Mouse (Mus musculus) hindbrain, embryonic 13.5 days (tissue): ENCODE data around the gene Defb25. TPM values are rescaled to one million over a fixed set of nuclear protein-coding genes. Genes with fewer than 3 reads are reported as not detected.
"Not testable (repeated sequence)": the region's sequence is repeated elsewhere in the genome, so short reads cannot be mapped to it uniquely, and the experiment has no call there.

Experiments
- ATAC-seq: fragments of 200-750 bp; cut with Nextera tagmentation; 2 replicates; pipeline ENCODE4 v1.8.0; 2017; ENCODE audit warnings: moderate TSS enrichment; ENCODE audit not compliant: low FRiP score
- H3K27ac ChIP-seq: fragments of 300-500 bp; sonication (generic); 2 replicates; pipeline ENCODE4 v1.5.1; 2015; ENCODE audit warnings: inconsistent platforms, mild to moderate bottlenecking, moderate library complexity
- H3K27me3 ChIP-seq: fragments of 300-500 bp; sonication (generic); 2 replicates; pipeline ENCODE4 v1.6.1; 2015; ENCODE audit warnings: mild to moderate bottlenecking, inconsistent platforms
- H3K36me3 ChIP-seq: fragments of 300-500 bp; sonication (generic); 2 replicates; pipeline ENCODE4 v1.6.1; 2015; ENCODE audit warnings: mild to moderate bottlenecking, inconsistent platforms
- H3K4me1 ChIP-seq: fragments of 300-500 bp; sonication (generic); replicated peaks from 2 replicates; pipeline ENCODE4 v1.6.1; 2015; ENCODE audit warnings: inconsistent platforms
- H3K4me2 ChIP-seq: fragments of 300-500 bp; sonication (generic); 2 replicates; pipeline ENCODE4 v1.6.1; 2015; ENCODE audit warnings: inconsistent platforms, mild to moderate bottlenecking, moderate library complexity
- H3K4me3 ChIP-seq: fragments of 300-500 bp; sonication (generic); 2 replicates; pipeline ENCODE4 v1.5.1; 2015; ENCODE audit warnings: mild to moderate bottlenecking, inconsistent platforms
- H3K9ac ChIP-seq: fragments of 300-500 bp; sonication (generic); 2 replicates; pipeline ENCODE4 v1.6.1; 2015; ENCODE audit warnings: mild to moderate bottlenecking, inconsistent platforms
- H3K9me3 ChIP-seq: fragments of 300-500 bp; sonication (generic); 2 replicates; pipeline ENCODE4 v1.6.1; 2016; ENCODE audit warnings: inconsistent platforms
- WGBS: fragments of 180-500 bp; shearing (Covaris S2); methylation state at CpG from one replicate; pipeline ENCODE4 v1.1.7; 2015; 5-methylcytosine and 5-hydroxymethylcytosine counted together
- polyA plus RNA-seq: library from polyadenylated mRNA; unstranded; fragments of >200 nt; fragmentation: Nextera tagmentation; extraction: Ambion mirVana; gene quantifications from 2 replicates; pipeline ENCODE4 v1.2.1, GENCODE M21; 2015

Gene Defb25
- polyA plus RNA-seq, result not detected in 2 replicates

- no peaks in the 10 kb centered on the region for H3K9me3 ChIP-seq
- whole genome bisulfite sequencing, result 84% methylated on average over 7 of the region's 7 CpGs
- no peak within 1 kb of the TSS for H3K4me3 ChIP-seq
- H3K27me3 ChIP-seq, result peaks cover 38% of the 10 kb centered on the region
- no peaks in the 10 kb centered on the region for H3K36me3 ChIP-seq
- peaks cover 17% of the 10 kb centered on the region for H3K4me1 ChIP-seq
- no peak within 1 kb of the TSS for H3K4me2 ChIP-seq
- H3K9ac ChIP-seq, result no peak within 1 kb of the TSS
- ATAC-seq, result no peak
- no peak within 1 kb of the TSS for H3K27ac ChIP-seq
Measured at GRCm38 (mm10) chr2:152622953-152623352, at the start of gene Defb25. Gene Defb25, minus strand, starts transcription at chr2:152623053.

DNA sequence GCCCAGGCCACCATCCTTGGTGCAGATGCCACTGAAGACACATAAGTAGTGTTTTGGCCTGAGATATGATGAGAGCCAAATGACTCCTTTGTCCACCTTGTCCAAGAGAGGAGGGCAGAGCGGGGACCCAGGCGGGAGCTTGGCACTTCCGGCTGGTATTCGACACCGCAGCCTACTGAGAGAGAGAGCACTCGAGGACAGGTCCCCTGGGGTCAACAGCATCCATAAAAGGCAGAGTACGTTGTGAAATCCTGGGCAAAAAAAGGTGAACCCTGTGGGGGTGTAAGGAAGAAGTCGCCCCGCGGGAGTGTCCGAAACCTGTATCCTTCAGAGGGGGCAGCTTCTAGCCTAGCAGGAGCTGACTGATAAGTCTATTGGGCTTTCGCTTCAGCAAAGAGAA is 49.3 kb upstream of the Defb25 start:
- Histone ChIP-seq H3K4me1 (peaks cover 53% of the 10 kb centered on the region), H3K36me3 (peaks cover 44% of the 10 kb centered on the region), H3K4me3 (peak overlapping the region; percentile 100)

DNA sequence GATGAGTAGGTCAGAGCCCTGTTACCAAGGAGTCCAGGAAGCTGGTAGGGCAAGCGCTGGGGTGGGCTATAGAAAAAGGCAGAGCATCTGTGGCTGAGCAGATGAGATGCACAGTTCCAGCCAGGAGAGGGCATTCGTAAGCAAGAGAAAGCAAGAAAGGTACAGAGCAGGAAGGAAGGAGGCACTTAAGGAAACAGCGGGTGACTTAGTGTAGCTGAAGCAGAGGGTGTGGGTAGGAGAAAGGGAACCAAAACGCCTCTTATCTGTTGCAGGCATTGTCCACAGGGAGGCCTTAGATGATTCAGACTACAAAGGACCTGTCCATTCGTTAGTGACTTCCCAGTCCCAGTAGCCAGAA is 48.8 kb upstream of the Defb25 start:
- Histone ChIP-seq H3K4me1 (peaks cover 53% of the 10 kb centered on the region), H3K4me2 (peak overlapping the region; percentile 95)
- 43% methylated on average over 5 of the region's 5 CpGs for WGBS

More for the DNA sequence above, 49.3 kb upstream of the Defb25 start:
- 79% methylated on average over 12 of the region's 12 CpGs for WGBS
- no peak for ATAC-seq
- no peaks in the 10 kb centered on the region for H3K9me3 ChIP-seq
- H3K27me3 ChIP-seq, result no peaks in the 10 kb centered on the region
- H3K4me2 ChIP-seq, result peak overlapping the region; percentile 95
- H3K9ac ChIP-seq, result peak overlapping the region; percentile 99
- H3K27ac ChIP-seq, result peak overlapping the region; percentile 99; the same call in 1 of the 2 replicates

GRCm38 (mm10) chr2:152670983-152671641 is 48.3 kb upstream of the Defb25 start:
- no peaks in the 10 kb centered on the region for H3K9me3 ChIP-seq
- peak overlapping the region; percentile 99 for H3K27ac ChIP-seq
- H3K4me1 ChIP-seq, result peaks cover 53% of the 10 kb centered on the region
- H3K4me2 ChIP-seq, result peak overlapping the region; percentile 95
- peak overlapping the region; percentile 99 for H3K9ac ChIP-seq
- H3K4me3 ChIP-seq, result peak overlapping the region; percentile 100
- H3K27me3 ChIP-seq, result no peaks in the 10 kb centered on the region
- H3K36me3 ChIP-seq, result peaks cover 33% of the 10 kb centered on the region
- 55% methylated on average over 9 of the region's 9 CpGs for WGBS
- no peak for ATAC-seq

More for the DNA sequence above, 48.8 kb upstream of the Defb25 start:
- Histone ChIP-seq H3K27ac (peak overlapping the region; percentile 99), H3K9ac (peak overlapping the region; percentile 99), H3K9me3 (no peaks in the 10 kb centered on the region), H3K4me3 (peak overlapping the region; percentile 100), H3K27me3 (no peaks in the 10 kb centered on the region), H3K36me3 (peaks cover 38% of the 10 kb centered on the region)
- ATAC-seq, result peak; percentile 47

DNA sequence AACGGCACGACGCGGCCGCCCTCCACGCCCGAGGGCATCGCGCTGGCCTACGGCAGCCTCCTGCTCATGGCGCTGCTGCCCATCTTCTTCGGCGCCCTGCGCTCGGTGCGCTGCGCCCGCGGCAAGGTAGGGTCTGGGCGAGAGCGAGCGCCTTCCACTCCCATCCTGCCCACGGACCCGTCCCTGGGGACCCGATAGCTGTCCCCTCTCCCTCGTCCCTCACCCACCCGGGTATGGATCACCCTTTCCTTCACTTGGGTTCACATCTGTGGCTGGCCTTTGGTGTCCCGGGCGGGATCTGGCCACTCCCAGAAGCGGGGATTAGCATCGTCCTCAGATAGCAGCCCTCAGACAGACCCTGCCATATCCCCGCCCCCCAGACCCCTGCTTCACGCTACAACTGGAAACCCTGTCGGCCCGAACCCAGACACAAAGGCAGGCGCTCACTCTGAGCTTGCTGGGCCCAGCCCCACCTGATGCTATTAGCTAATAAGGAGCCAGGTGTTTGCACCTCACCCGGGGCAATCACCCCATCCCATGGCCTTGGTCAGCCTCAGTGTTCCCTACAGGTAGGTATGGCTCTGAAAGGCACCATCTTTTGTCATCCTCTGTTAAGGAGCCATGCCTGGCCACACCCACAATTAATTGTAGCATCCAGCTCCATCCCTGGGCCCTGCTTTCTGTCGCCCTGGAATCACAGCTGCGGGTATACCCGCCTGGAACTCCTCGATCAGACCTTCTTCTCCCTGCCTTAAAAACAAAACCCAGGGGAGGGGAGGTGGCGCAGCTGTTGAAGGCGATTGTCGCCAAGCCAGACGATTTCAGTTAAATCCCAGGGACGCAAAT is 47.0 kb upstream of the Defb25 start:
- Histone ChIP-seq H3K27ac (peak overlapping the region; percentile 99), H3K9ac (peak overlapping the region; percentile 99), H3K4me1 (peaks cover 46% of the 10 kb centered on the region), H3K36me3 (peaks cover 21% of the 10 kb centered on the region), H3K4me3 (peak overlapping the region; percentile 100), H3K9me3 (no peaks in the 10 kb centered on the region), H3K27me3 (no peaks in the 10 kb centered on the region), H3K4me2 (peak overlapping the region; percentile 95)
- peak; percentile 73 for ATAC-seq
- WGBS, result under 1% methylated on average over 46 of the region's 46 CpGs

DNA sequence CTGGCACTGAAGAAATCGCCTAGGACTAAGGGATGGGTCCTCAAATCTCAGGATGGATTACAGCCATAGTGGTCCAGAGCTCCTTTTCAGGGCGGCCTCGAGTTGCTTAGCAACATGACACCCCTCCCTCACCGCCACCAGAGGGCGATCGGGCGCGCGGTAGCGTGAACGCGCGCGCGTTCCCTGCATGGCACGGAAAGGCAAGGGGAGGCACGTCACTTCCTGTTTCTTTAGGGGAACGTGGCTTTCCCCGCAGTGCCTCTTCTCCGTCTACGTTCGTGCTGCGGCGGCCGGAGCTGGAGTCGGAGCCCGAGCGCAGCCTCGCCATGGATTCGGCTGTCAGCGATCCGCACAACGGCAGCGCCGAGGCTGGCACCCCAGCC is 46.4 kb upstream of the Defb25 start, which contains the start of gene H13:
TSS of gene H13 (plus strand) at position 206 of the 383 bp plus-strand sequence.
- WGBS, result under 1% methylated on average over 35 of the region's 35 CpGs
- Histone ChIP-seq H3K9ac (peak within 1 kb of the TSS; percentile 99), H3K9me3 (no peaks in the 10 kb centered on the region), H3K27me3 (no peaks in the 10 kb centered on the region), H3K4me1 (peaks cover 41% of the 10 kb centered on the region), H3K27ac (peak within 1 kb of the TSS; percentile 99), H3K4me2 (peak within 1 kb of the TSS; percentile 95), H3K4me3 (peak within 1 kb of the TSS; percentile 100), H3K36me3 (peaks cover 15% of the 10 kb centered on the region; the same call in 1 of the 2 replicates)
- ATAC-seq, result peak; percentile 80

DNA sequence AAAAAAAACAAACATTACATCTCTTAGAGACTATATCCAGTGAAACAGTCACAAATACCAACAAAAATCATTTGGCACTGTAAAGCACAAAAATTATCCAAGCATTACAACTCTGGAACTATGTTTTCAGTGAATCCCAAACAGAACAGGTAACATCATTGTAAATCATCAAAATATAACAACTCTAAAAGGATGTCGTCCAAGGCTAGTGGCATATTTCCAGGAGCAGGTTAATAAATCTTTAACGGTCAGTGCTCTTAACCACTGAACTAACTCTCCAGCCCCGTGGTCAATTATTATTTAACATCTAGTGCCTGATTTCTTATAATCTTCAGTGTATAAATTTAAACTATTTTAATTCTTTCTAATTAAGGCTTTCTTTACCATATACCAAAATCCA is 43.3 kb upstream of the Defb25 start:
- not testable (repeated sequence) for H3K27ac ChIP-seq, H3K27me3 ChIP-seq, H3K9me3 ChIP-seq, H3K4me2 ChIP-seq, H3K4me3 ChIP-seq, H3K36me3 ChIP-seq, ATAC-seq, H3K9ac ChIP-seq
- peaks cover 11% of the 10 kb centered on the region for H3K4me1 ChIP-seq
- 87% methylated on average over 3 of the region's 3 CpGs for WGBS

- H3K9me3 ChIP-seq, result no peaks in the 10 kb centered on the region
- no peaks in the 10 kb centered on the region for H3K36me3 ChIP-seq
- no peaks in the 10 kb centered on the region for H3K27me3 ChIP-seq
- ATAC-seq, result no peak
- no peak overlapping the region for H3K27ac ChIP-seq
- no peaks in the 10 kb centered on the region for H3K4me1 ChIP-seq
- WGBS, result 85% methylated on average over 6 of the region's 6 CpGs
- H3K9ac ChIP-seq, result no peak overlapping the region
- H3K4me3 ChIP-seq, result no peak overlapping the region
- H3K4me2 ChIP-seq, result no peak overlapping the region
Measured at GRCm38 (mm10) chr2:152661163-152661562, 38.3 kb upstream of the Defb25 start.

GRCm38 (mm10) chr2:152657398-152657797 is 34.5 kb upstream of the Defb25 start:
- H3K9ac ChIP-seq, result no peak overlapping the region
- H3K27me3 ChIP-seq, result no peaks in the 10 kb centered on the region
- no peaks in the 10 kb centered on the region for H3K9me3 ChIP-seq
- H3K27ac ChIP-seq, result no peak overlapping the region
- no peak overlapping the region for H3K4me3 ChIP-seq
- ATAC-seq, result no peak
- no peak overlapping the region for H3K4me2 ChIP-seq
- H3K4me1 ChIP-seq, result peaks cover 26% of the 10 kb centered on the region
- no peaks in the 10 kb centered on the region for H3K36me3 ChIP-seq
- WGBS, result 55% methylated on average over 10 of the region's 10 CpGs

- H3K4me1 ChIP-seq, result peaks cover 26% of the 10 kb centered on the region
- H3K4me3 ChIP-seq, result no peak overlapping the region
- H3K4me2 ChIP-seq, result peak overlapping the region; percentile 46
- H3K9ac ChIP-seq, result peak overlapping the region; percentile 57; the same call in 1 of the 2 replicates
- no peaks in the 10 kb centered on the region for H3K9me3 ChIP-seq
- WGBS, result 40% methylated on average over 14 of the region's 14 CpGs
- H3K27ac ChIP-seq, result peak overlapping the region; percentile 89
- peak; percentile 94 for ATAC-seq
- no peaks in the 10 kb centered on the region for H3K36me3 ChIP-seq
- no peaks in the 10 kb centered on the region for H3K27me3 ChIP-seq
Measured at GRCm38 (mm10) chr2:152653874-152654715, 31.2 kb upstream of the Defb25 start.

GRCm38 (mm10) chr2:152652901-152653620 is 30.2 kb upstream of the Defb25 start:
- Histone ChIP-seq H3K4me3 (no peak overlapping the region), H3K27me3 (no peaks in the 10 kb centered on the region), H3K36me3 (no peaks in the 10 kb centered on the region), H3K4me1 (peaks cover 26% of the 10 kb centered on the region), H3K27ac (peak overlapping the region; percentile 70), H3K9ac (no peak overlapping the region), H3K4me2 (no peak overlapping the region), H3K9me3 (no peaks in the 10 kb centered on the region)
- ATAC-seq, result no peak
- WGBS, result 78% methylated on average over 10 of the region's 10 CpGs
